9 mouse cellular contexts compared by ENCODE assay signal in genomic region chr10:83722579-83723031, GRCm38 (mm10). TPM values are rescaled to one million over a fixed set of nuclear protein-coding genes. Genes with fewer than 3 reads are reported as not detected.
DNase-seq lines count a peak whose midpoint lies in the region; ATAC-seq and TF ChIP-seq lines count a peak whose summit lies in the region.
"Had no signal": no experiment of that assay in that cellular context is flagged by ENCODE, and none has a peak within 500 bp of the region (broad histone marks: within the 10 kb centered on the region; RNA-seq: fewer than 3 reads in every experiment).

1500009L16Rik (plus strand) TSS chr10:83722865.

- H3K36me3 ChIP-seq in forebrain, postnatal 0 days (ENCODE audit: insufficient read depth) = no peaks in the 10 kb centered on the region
- no peaks in the 10 kb centered on the region for H3K36me3 ChIP-seq in hindbrain, embryonic 11.5 days (ENCODE audit: control insufficient read depth, insufficient read depth, low read length)
- no peaks in the 10 kb centered on the region for H3K36me3 ChIP-seq in lung, embryonic 16.5 days (ENCODE audit: control insufficient read depth, insufficient read depth, low read length)

- no peak for TF ChIP-seq CTCF in forebrain, postnatal 0 days (IDR thresholded peaks at IDR 0.05; ENCODE audit: low read depth)

- peaks cover 3% of the 10 kb centered on the region; the same call in 1 of the 2 replicates for H3K4me1 ChIP-seq in forebrain, postnatal 0 days (ENCODE audit: insufficient read depth)
- no peaks in the 10 kb centered on the region; the same call in 1 of the 2 replicates for H3K4me1 ChIP-seq in hindbrain, embryonic 11.5 days (replicated peaks; ENCODE audit: control insufficient read depth, insufficient read depth, low read length)
- peaks cover 17% of the 10 kb centered on the region for H3K4me1 ChIP-seq in lung, embryonic 16.5 days (replicated peaks; ENCODE audit: control insufficient read depth, insufficient read depth, low read length)

- H3K4me3 ChIP-seq in forebrain, postnatal 0 days (ENCODE audit: low read depth, low read length) = peak within 1 kb of the TSS; percentile 64
- peak within 1 kb of the TSS; percentile 73 for H3K4me3 ChIP-seq in hindbrain, embryonic 11.5 days (ENCODE audit: low read depth, low read length)
- peak within 1 kb of the TSS; percentile 70 for H3K4me3 ChIP-seq in lung, embryonic 16.5 days (ENCODE audit: low read length)

- WGBS in forebrain, postnatal 0 days = 3% methylated on average over 35 of the region's 37 CpGs
- under 1% methylated on average over 36 of the region's 37 CpGs for WGBS in hindbrain, embryonic 11.5 days
- WGBS in lung, embryonic 16.5 days = under 1% methylated on average over 35 of the region's 37 CpGs

- peak; percentile 81 for DNase-seq in WW6 (ENCODE audit: low read depth, low spot score)
- peak; percentile 58 to 61 for DNase-seq in cerebellum, adult 18-20 months
- DNase-seq in forebrain, postnatal 0 days = peak; percentile 89
- peak; percentile 92 for DNase-seq in hindbrain, embryonic 11.5 days (ENCODE audit: low spot score)
- peak; percentile 64 to 76 for DNase-seq in layer of hippocampus, postnatal 14 days (ENCODE audit: low spot score in 2 of 2)
- DNase-seq in ovary, postnatal 10 days (ENCODE audit: low spot score) = peak; percentile 42
- peak; percentile 17 for DNase-seq in urinary bladder, postnatal 25 days (ENCODE audit: low spot score)

- no peaks in the 10 kb centered on the region for H3K9me3 ChIP-seq in forebrain, postnatal 0 days (ENCODE audit: low read length)
- no peaks in the 10 kb centered on the region for H3K9me3 ChIP-seq in hindbrain, embryonic 11.5 days (ENCODE audit: control insufficient read depth, low read length)
- H3K9me3 ChIP-seq in lung, embryonic 16.5 days (ENCODE audit: control insufficient read depth, low read length) = peaks cover 5% of the 10 kb centered on the region; the same call in 1 of the 2 replicates

- no peaks in the 10 kb centered on the region for H3K27me3 ChIP-seq in forebrain, postnatal 0 days (ENCODE audit: insufficient read depth, low read length)
- no peaks in the 10 kb centered on the region for H3K27me3 ChIP-seq in hindbrain, embryonic 11.5 days (ENCODE audit: control insufficient read depth, insufficient read depth, low read length)
- no peaks in the 10 kb centered on the region for H3K27me3 ChIP-seq in lung, embryonic 16.5 days (ENCODE audit: control insufficient read depth, insufficient read depth, low read depth, low read length)

- no peak within 1 kb of the TSS for H3K27ac ChIP-seq in forebrain, postnatal 0 days (ENCODE audit: low read depth, low read length)
- no peak within 1 kb of the TSS for H3K27ac ChIP-seq in hindbrain, embryonic 11.5 days (ENCODE audit: low read depth, low read length)
- no peak within 1 kb of the TSS; the same call in 1 of the 2 replicates for H3K27ac ChIP-seq in lung, embryonic 16.5 days (ENCODE audit: low read length)
- H3K27ac ChIP-seq: macrophage had no signal

- ATAC-seq in forebrain, postnatal 0 days = peak; percentile 100
- peak; percentile 99 for ATAC-seq in hindbrain, embryonic 11.5 days (ENCODE audit: low FRiP score)
- peak; percentile 97 for ATAC-seq in lung, embryonic 16.5 days (ENCODE audit: low read depth)

- H3K9ac ChIP-seq in forebrain, postnatal 0 days = peak within 1 kb of the TSS; percentile 63
- peak within 1 kb of the TSS; percentile 64 for H3K9ac ChIP-seq in hindbrain, embryonic 11.5 days (ENCODE audit: low read depth, low read length)
- peak within 1 kb of the TSS; percentile 66 for H3K9ac ChIP-seq in lung, embryonic 16.5 days (ENCODE audit: low read length)

- H3K4me2 ChIP-seq in forebrain, postnatal 0 days (ENCODE audit: low read depth) = peak within 1 kb of the TSS; percentile 81
- H3K4me2 ChIP-seq in hindbrain, embryonic 11.5 days (replicated peaks; ENCODE audit: low read depth, low read length) = peak within 1 kb of the TSS; percentile 84
- H3K4me2 ChIP-seq in lung, embryonic 16.5 days (ENCODE audit: low read depth, low read length) = peak within 1 kb of the TSS; percentile 89

RNA-seq across cellular contexts. Expression of gene 1500009L16Rik, which starts in this region (rescaled TPM):
- 44.4 and 47.1 TPM in 2 replicates for total RNA-seq in forebrain, postnatal 0 days (2014; rRNA removed)
- polyA plus RNA-seq in forebrain, postnatal 0 days (2015; fragmentation: Nextera tagmentation; extraction: Ambion mirVana) = 96.9 and 98.6 TPM in 2 replicates
- 39.3 and 50.8 TPM in 2 replicates for polyA plus RNA-seq in hindbrain, embryonic 11.5 days (2014; fragmentation: Nextera tagmentation; extraction: Ambion mirVana)
- 10 to 100 TPM; 22.7 to 25.6 TPM for total RNA-seq in layer of hippocampus, postnatal 14 days (2021)
- polyA plus RNA-seq in lung, embryonic 16.5 days (2015; fragmentation: Nextera tagmentation; extraction: Ambion mirVana) = 44.4 and 49.7 TPM in 2 replicates
- polyA plus RNA-seq: macrophage had no signal

Comparison
In these comparisons a context has a peak if more than half of its experiments do, and no peak if none do; other contexts are left out.
1. DNase-seq: peak in every context shown above with its lines; median percentile 92 in hindbrain, embryonic 11.5 days; 89 in forebrain, postnatal 0 days; 81 in WW6; 70 in layer of hippocampus, postnatal 14 days; 60 in cerebellum, adult 18-20 months; 42 in ovary, postnatal 10 days; 17 in urinary bladder, postnatal 25 days.